Mouse (Mus musculus): ENCODE measurements around the gene Sepsecs. TPM values are rescaled to one million over a fixed set of nuclear protein-coding genes. Genes with fewer than 3 reads are reported as not detected.

The Sepsecs gene
- polyA plus RNA-seq, 1 experiment from 2014 or later, result 8.4 TPM

DNA sequence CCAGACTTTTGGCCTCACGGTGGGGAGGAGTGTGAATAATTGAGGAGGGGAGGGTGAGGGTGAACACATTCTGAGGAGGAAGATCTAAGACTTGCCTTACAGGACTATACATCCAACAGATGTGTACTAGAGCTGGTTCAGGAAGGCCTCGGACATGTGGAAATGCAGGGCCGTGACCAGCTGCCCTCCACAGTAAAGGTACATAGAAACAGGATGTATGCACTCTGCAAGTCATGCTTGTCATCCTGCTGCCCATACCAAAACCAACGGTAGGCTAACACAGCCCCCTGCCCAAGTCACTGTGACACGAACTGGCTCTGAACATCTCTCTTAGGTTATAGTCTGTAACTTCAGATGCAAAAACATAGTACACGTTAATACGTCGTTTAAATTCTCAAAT, 30.6 kb downstream of the Sepsecs start:
- H3K27me3 ChIP-seq, result no peaks in the 10 kb centered on the region
- WGBS, result 77% methylated on average over 8 of the region's 8 CpGs
- ATAC-seq (ENCODE audit: low FRiP score, low read depth), result no peak
- no peaks in the 10 kb centered on the region for H3K4me1 ChIP-seq
- no peak overlapping the region for H3K4me3 ChIP-seq
- no peak overlapping the region for H3K9ac ChIP-seq
- peaks cover 23% of the 10 kb centered on the region for H3K36me3 ChIP-seq
- no peak overlapping the region for H3K27ac ChIP-seq
- H3K9me3 ChIP-seq, result no peaks in the 10 kb centered on the region
- no peak overlapping the region for H3K4me2 ChIP-seq (replicated peaks)

- H3K27ac ChIP-seq, result no peak overlapping the region
- H3K4me2 ChIP-seq (replicated peaks), result no peak overlapping the region
- no peak overlapping the region for H3K4me3 ChIP-seq
- H3K9me3 ChIP-seq, result no peaks in the 10 kb centered on the region
- H3K36me3 ChIP-seq, result peaks cover 14% of the 10 kb centered on the region
- H3K9ac ChIP-seq, result no peak overlapping the region
- 84% methylated on average over 7 of the region's 7 CpGs for WGBS
- no peaks in the 10 kb centered on the region for H3K4me1 ChIP-seq
- ATAC-seq (ENCODE audit: low FRiP score, low read depth), result no peak
- H3K27me3 ChIP-seq, result no peaks in the 10 kb centered on the region
These were observed 31.5 kb downstream of the Sepsecs start for GRCm38 (mm10) chr5:52638006-52638405.

GRCm38 (mm10) chr5:52636923-52637322, 32.6 kb downstream of the Sepsecs start:
- Histone ChIP-seq H3K4me1 (no peaks in the 10 kb centered on the region), H3K4me3 (no peak overlapping the region), H3K9ac (no peak overlapping the region), H3K4me2 (replicated peaks) (no peak overlapping the region), H3K27me3 (no peaks in the 10 kb centered on the region), H3K9me3 (no peaks in the 10 kb centered on the region), H3K27ac (no peak overlapping the region), H3K36me3 (peaks cover 4% of the 10 kb centered on the region)
- WGBS, result 86% methylated on average over 6 of the region's 6 CpGs
- no peak for ATAC-seq (ENCODE audit: low FRiP score, low read depth)

GRCm38 (mm10) chr5:52636025-52636755, 33.3 kb downstream of the Sepsecs start:
- WGBS, result 73% methylated on average over 11 of the region's 11 CpGs

DNA sequence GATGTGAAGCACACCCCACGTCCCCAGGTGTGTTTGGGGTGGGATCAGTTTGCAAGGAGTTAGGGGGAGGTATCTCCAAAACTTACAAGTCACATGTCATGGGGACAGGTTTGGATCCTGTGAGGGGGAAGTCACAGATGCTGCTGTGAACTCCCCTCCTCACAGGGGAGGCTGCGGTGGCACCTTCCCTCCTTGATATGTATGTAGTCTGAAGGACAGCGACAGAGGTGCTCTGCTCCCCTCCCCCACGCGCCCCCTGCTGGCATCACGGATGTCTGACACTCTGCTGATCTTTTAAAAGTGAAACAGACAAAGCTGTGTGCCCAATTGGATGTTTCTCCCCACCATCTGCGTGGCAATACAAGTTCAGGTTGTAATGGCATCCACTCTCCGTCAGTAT, 35.5 kb downstream of the Sepsecs start:
- WGBS, result 18% methylated on average over 8 of the region's 8 CpGs
- no peak overlapping the region for H3K4me3 ChIP-seq
- H3K27ac ChIP-seq, result no peak overlapping the region
- no peak overlapping the region for H3K4me2 ChIP-seq (replicated peaks)
- no peaks in the 10 kb centered on the region for H3K9me3 ChIP-seq
- H3K36me3 ChIP-seq, result no peaks in the 10 kb centered on the region
- no peak; the same call in 1 of the 2 replicates for ATAC-seq (ENCODE audit: low FRiP score, low read depth)
- no peaks in the 10 kb centered on the region for H3K4me1 ChIP-seq
- no peaks in the 10 kb centered on the region for H3K27me3 ChIP-seq
- no peak overlapping the region for H3K9ac ChIP-seq

More at GRCm38 (mm10) chr5:52636025-52636755, 33.3 kb downstream of the Sepsecs start:
- H3K4me1 ChIP-seq, result no peaks in the 10 kb centered on the region
- no peak overlapping the region for H3K27ac ChIP-seq
- no peaks in the 10 kb centered on the region for H3K27me3 ChIP-seq
- H3K4me2 ChIP-seq (replicated peaks), result no peak overlapping the region
- no peaks in the 10 kb centered on the region for H3K36me3 ChIP-seq
- H3K9me3 ChIP-seq, result no peaks in the 10 kb centered on the region
- no peak overlapping the region for H3K9ac ChIP-seq
- ATAC-seq (ENCODE audit: low FRiP score, low read depth), result no peak
- H3K4me3 ChIP-seq, result no peak overlapping the region

- Histone ChIP-seq H3K9ac (no peak overlapping the region), H3K4me2 (replicated peaks) (no peak overlapping the region), H3K4me1 (peaks cover 6% of the 10 kb centered on the region), H3K9me3 (no peaks in the 10 kb centered on the region), H3K4me3 (no peak overlapping the region), H3K36me3 (no peaks in the 10 kb centered on the region), H3K27me3 (no peaks in the 10 kb centered on the region), H3K27ac (no peak overlapping the region)
- ATAC-seq (ENCODE audit: low FRiP score, low read depth), result no peak
- WGBS, result 93% methylated on average over 1 of the region's 1 CpGs
These were observed 39.0 kb downstream of the Sepsecs start for GRCm38 (mm10) chr5:52630541-52630940.

GRCm38 (mm10) chr5:52629214-52629613, 40.3 kb downstream of the Sepsecs start:
- no peaks in the 10 kb centered on the region for H3K9me3 ChIP-seq
- peaks cover 6% of the 10 kb centered on the region for H3K4me1 ChIP-seq
- no peak overlapping the region for H3K27ac ChIP-seq
- H3K9ac ChIP-seq, result no peak overlapping the region
- no peak overlapping the region for H3K4me2 ChIP-seq (replicated peaks)
- H3K27me3 ChIP-seq, result no peaks in the 10 kb centered on the region
- WGBS, result 86% methylated on average over 6 of the region's 6 CpGs
- no peaks in the 10 kb centered on the region for H3K36me3 ChIP-seq
- H3K4me3 ChIP-seq, result no peak overlapping the region
- no peak for ATAC-seq (ENCODE audit: low FRiP score, low read depth)

DNA sequence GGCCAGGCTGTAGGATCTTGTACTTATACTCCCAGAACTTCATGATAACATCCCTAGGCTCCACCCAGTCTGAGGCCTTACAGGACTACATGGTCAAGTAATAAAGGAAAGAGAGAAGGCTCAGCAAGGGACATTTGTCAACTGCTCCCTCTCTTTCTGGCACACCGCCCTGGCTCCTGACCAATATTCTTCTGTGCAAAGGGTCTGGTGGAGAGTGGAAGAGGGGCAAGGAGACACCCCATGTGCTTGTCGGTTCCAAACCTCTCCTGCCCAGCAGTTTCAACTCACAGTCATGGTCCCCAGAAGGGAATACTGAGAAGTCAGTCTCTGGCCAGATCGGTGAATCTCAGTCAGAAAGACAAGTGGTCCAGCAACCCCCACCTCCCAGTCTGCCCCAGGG, 40.7 kb downstream of the Sepsecs start:
- WGBS, result 78% methylated on average over 3 of the region's 3 CpGs
- Histone ChIP-seq H3K9me3 (no peaks in the 10 kb centered on the region), H3K27ac (no peak overlapping the region), H3K4me1 (peaks cover 6% of the 10 kb centered on the region), H3K27me3 (no peaks in the 10 kb centered on the region), H3K9ac (no peak overlapping the region), H3K4me2 (replicated peaks) (no peak overlapping the region), H3K4me3 (no peak overlapping the region), H3K36me3 (no peaks in the 10 kb centered on the region)
- no peak for ATAC-seq (ENCODE audit: low FRiP score, low read depth)

GRCm38 (mm10) chr5:52627713-52628112, 41.8 kb downstream of the Sepsecs start:
- Histone ChIP-seq H3K4me2 (replicated peaks) (no peak overlapping the region), H3K27ac (no peak overlapping the region), H3K9ac (no peak overlapping the region), H3K4me3 (no peak overlapping the region), H3K9me3 (no peaks in the 10 kb centered on the region), H3K4me1 (peaks cover 6% of the 10 kb centered on the region), H3K36me3 (no peaks in the 10 kb centered on the region), H3K27me3 (no peaks in the 10 kb centered on the region)
- no peak for ATAC-seq (ENCODE audit: low FRiP score, low read depth)
- 86% methylated on average over 8 of the region's 8 CpGs for WGBS

- 54% methylated on average over 8 of the region's 8 CpGs for WGBS
- peak overlapping the region; percentile 44 for H3K4me2 ChIP-seq (replicated peaks)
These were observed 43.4 kb downstream of the Sepsecs start for GRCm38 (mm10) chr5:52626092-52626491.

DNA sequence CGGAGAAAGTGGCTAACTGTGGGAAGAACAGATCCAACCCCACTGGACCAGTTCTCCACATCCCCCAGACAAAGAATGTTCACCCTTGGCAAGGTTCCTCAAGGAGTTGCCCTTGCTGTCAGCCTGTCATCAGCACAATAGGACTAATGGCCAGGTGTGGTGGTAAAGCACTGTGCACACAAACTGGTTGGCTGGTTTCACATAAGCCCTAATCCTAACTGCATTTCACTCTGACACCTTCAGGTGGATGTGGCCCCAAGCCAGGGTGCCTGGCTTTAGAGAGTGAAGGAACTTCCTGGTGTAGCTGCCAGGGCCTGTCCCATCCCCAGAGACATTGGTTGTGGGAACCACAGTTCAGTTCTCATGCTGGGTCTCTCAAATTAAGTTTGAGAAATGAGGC, 44.6 kb downstream of the Sepsecs start:
- Histone ChIP-seq H3K27me3 (peaks cover under 1% of the 10 kb centered on the region; the same call in 1 of the 2 replicates), H3K9me3 (no peaks in the 10 kb centered on the region), H3K9ac (no peak overlapping the region), H3K36me3 (no peaks in the 10 kb centered on the region), H3K27ac (no peak overlapping the region), H3K4me2 (replicated peaks) (no peak overlapping the region), H3K4me1 (peaks cover 6% of the 10 kb centered on the region), H3K4me3 (no peak overlapping the region)
- no peak for ATAC-seq (ENCODE audit: low FRiP score, low read depth)
- WGBS, result 89% methylated on average over 1 of the region's 1 CpGs

More at GRCm38 (mm10) chr5:52626092-52626491, 43.4 kb downstream of the Sepsecs start:
- Histone ChIP-seq H3K9me3 (no peaks in the 10 kb centered on the region), H3K4me3 (no peak overlapping the region), H3K9ac (no peak overlapping the region), H3K36me3 (no peaks in the 10 kb centered on the region), H3K27ac (no peak overlapping the region), H3K27me3 (no peaks in the 10 kb centered on the region), H3K4me1 (peaks cover 6% of the 10 kb centered on the region)
- ATAC-seq (ENCODE audit: low FRiP score, low read depth), result no peak

GRCm38 (mm10) chr5:52623099-52623498, 46.4 kb downstream of the Sepsecs start:
- Histone ChIP-seq H3K36me3 (no peaks in the 10 kb centered on the region), H3K4me3 (no peak overlapping the region), H3K27me3 (peaks cover 10% of the 10 kb centered on the region), H3K9ac (no peak overlapping the region), H3K4me2 (replicated peaks) (no peak overlapping the region), H3K27ac (no peak overlapping the region; the same call in 1 of the 2 replicates), H3K4me1 (peaks cover 15% of the 10 kb centered on the region), H3K9me3 (no peaks in the 10 kb centered on the region)
- WGBS, result 74% methylated on average over 2 of the region's 2 CpGs
- ATAC-seq (ENCODE audit: low FRiP score, low read depth), result no peak

All from limb, embryonic 13.5 days (tissue).